Mouse (Mus musculus) heart, adult 18-20 months (tissue): ENCODE measurements at regions not wholly inside any gene's neighbourhood (a gene's known extent, or its start where the extent isn't known, plus 50 kb on each side); places are given as distances from the start of the nearest gene placed in this dataset.
"Not testable (repeated sequence)": the region's sequence is repeated elsewhere in the genome, so short reads cannot be mapped to it uniquely, and the experiment has no call there.

Experiments used
- DNase-seq, 2 experiments: peaks; one replicate each; pipeline ENCODE4 v3.0.0; 2021 to 2022; ENCODE audit warnings: mixed read lengths in 1 of 2

DNA sequence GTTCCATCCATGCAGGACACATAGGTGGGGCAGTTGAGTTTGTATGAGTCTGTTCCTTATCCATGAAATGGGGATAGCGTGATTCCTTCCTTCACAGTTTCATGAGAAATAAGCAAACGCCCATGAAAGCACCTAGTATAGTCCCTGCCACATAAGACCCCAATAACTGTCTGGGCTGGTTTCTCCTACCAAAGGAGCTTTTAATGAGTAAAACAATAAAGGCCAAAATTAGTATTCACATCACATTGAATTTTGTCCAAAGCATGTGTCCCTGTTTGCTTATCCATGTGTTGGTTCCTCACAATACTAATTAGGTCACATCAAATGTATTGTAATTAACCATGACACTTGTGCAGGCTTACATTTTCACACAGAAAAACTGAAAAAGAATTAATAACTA is 221.3 kb downstream of the Prdm13 start:
- DNase-seq: no peak

DNA sequence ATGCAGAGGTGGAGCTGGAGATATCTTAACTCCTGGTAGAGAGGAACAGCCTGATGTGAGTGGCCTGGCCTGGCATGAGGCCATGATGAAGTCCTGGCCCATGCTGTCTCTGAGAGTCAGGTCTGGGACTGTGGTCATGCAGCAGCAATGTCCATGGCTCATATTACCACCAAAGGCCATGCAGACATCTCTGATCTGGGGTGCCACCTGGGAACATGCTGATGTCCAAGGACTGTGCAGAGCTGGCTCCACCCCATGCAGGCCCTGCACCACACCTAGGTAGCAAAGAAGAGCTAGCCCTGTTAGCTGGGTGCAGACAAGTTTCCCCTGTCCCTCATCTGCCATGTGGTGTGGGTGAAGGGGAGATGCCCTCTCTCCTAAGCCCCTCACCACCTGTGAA is 244.5 kb downstream of the Prdm13 start:
- no peak for DNase-seq

- DNase-seq: no peak
Observed at GRCm38 (mm10) chr4:21436710-21437109, 249.1 kb downstream of the Prdm13 start.

GRCm38 (mm10) chr4:21407850-21408249 is 277.9 kb downstream of the Prdm13 start:
- no peak for DNase-seq

DNA sequence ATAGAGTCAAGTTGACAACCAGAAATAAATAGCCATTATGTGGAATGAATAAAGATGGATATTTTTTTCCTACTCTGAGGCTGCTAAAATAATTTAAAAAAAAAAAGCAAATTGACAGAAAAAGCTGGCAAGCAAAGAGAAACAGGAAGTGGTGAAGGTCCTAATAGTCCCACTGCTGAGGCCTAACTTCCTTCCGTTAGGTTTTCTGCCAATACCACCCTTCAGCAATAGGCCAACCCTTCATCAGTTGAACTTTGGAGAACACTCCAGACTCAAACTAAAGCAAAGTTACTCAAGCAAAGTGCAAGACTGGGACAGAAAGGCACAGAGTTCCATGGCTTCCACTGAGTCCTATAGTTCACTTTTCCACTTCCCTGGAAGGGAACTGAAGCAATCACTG is 316.4 kb downstream of the Prdm13 start:
- no peak for DNase-seq

- peak in 1 of 2 experiments; percentile 15 for DNase-seq
Observed at GRCm38 (mm10) chr4:21368234-21369021, 317.3 kb downstream of the Prdm13 start.

GRCm38 (mm10) chr4:21321769-21322168 is 364.0 kb downstream of the Prdm13 start:
- DNase-seq: no peak

- DNase-seq: not testable (repeated sequence)
Observed at GRCm38 (mm10) chr4:21309239-21309638, 376.5 kb downstream of the Prdm13 start.

DNA sequence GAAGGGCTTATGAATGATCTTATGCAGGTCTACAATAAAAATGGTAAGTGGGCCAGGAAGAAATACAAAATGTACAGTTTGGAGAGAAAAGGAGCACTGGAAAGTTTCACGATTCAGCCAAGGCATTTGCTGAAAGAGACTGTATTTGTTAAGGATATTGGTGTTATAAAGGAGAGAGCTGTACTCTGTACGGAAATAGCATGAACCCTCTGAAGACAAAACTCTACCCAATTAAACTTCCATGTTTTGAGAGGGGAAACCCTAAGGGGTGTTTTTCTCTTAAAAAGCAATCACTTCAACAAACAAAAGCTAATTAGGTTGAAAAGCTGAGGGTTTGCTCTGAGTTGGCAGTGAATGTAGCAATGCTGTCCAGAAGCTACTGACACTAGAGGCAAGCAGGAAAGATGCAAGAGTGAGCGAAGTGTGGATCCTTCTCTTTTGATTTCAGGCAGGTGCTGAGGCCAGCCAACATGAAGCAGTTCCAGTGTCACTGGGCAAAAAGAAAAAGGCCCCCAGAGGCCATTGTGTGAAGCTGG is 378.2 kb downstream of the Prdm13 start:
- DNase-seq: no peak

GRCm38 (mm10) chr4:21300141-21300540 is 385.6 kb downstream of the Prdm13 start:
- DNase-seq: no peak

DNA sequence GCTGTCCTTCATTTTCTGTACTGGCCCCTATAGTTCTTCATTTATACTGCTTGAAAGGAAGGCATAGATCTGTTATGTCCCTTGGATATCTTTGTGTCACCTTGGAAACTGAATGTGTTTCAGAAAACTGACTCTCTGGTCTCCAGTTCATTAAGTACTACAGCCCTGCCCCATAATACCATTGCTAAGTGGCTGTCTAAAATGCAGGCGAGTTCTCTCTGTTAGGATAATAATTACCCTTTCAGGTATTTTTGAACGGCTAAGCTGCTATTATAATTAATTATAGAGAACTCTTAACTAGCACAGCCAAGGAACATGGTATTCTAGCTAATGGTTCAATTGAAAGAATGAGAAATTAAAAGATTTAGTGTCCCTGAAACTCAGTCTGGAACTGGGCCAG is 418.5 kb downstream of the Prdm13 start:
- DNase-seq: no peak

GRCm38 (mm10) chr4:21266886-21267285 is 418.9 kb downstream of the Prdm13 start:
- no peak for DNase-seq

DNA sequence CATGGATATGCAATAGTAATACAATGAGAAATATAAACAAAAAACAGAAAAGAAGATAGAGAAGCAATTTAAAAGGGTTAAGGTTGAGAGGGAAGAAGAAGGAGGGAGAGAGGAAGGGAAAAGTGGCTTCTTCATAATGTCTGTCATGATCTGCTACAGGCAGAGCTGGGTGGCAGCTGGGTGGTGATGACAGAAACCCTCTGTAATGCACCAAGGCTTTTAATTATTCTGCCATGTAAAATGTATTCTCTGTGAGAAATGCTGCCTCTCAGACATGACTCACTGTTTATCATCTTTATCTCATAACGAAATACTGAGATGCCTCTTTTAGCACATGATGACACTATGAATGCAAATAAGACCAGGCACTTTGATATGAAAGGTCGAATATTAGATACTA is 435.4 kb downstream of the Prdm13 start:
- no peak for DNase-seq

- peak in 1 of 2 experiments; percentile 5 for DNase-seq
Observed at GRCm38 (mm10) chr4:21222631-21223030, 463.1 kb downstream of the Prdm13 start.

- no peak for DNase-seq
Observed at GRCm38 (mm10) chr4:21207617-21208016, 478.1 kb downstream of the Prdm13 start.

DNA sequence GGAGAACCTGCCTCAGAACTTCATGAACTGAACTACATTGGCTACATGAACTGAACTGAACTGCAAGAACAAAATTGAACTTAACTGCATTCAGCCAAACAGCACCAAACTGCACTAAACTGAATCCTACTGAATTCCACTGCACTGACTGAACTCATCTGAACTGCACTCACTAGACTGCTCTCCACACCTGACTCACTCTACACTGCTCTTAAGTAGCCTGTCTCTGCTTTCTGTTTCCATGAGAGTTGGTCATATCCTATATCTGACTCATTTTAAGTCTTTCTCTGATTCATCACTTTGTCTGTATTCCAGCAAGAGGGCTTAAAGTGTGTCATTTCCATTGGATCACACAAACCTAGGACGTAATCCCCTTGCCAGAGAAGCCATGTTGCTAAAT is 490.1 kb downstream of the Prdm13 start:
- no peak for DNase-seq

- DNase-seq: no peak
Observed at GRCm38 (mm10) chr4:21173789-21174188, 512.0 kb downstream of the Prdm13 start.

DNA sequence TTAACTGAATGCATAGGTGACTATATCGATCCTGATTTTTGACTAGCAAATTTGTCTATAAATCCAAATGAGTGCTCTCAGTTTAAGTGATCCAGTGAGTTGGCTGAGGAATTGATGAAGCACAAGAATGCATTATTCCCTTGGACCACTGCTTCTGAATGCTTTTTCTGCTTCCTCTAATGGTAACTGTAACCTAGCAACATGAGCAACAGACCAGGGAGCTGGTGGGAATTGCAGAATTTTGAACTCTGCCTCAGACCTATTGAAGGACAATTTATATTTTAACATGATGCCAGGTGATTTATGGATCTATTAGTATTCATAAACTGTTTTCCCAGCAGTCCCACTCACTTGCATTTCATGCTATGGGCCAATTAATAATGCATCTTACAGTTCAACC is 512.7 kb downstream of the Prdm13 start:
- DNase-seq: no peak

GRCm38 (mm10) chr4:21170734-21171133 is 515.0 kb downstream of the Prdm13 start:
- DNase-seq: no peak

- DNase-seq: no peak
Observed at GRCm38 (mm10) chr4:21162124-21162523, 523.6 kb downstream of the Prdm13 start.

- DNase-seq: no peak
Observed at GRCm38 (mm10) chr4:21125892-21126291, 559.9 kb downstream of the Prdm13 start.

- no peak for DNase-seq
Observed at GRCm38 (mm10) chr4:21095741-21096140, 590.0 kb downstream of the Prdm13 start.

DNA sequence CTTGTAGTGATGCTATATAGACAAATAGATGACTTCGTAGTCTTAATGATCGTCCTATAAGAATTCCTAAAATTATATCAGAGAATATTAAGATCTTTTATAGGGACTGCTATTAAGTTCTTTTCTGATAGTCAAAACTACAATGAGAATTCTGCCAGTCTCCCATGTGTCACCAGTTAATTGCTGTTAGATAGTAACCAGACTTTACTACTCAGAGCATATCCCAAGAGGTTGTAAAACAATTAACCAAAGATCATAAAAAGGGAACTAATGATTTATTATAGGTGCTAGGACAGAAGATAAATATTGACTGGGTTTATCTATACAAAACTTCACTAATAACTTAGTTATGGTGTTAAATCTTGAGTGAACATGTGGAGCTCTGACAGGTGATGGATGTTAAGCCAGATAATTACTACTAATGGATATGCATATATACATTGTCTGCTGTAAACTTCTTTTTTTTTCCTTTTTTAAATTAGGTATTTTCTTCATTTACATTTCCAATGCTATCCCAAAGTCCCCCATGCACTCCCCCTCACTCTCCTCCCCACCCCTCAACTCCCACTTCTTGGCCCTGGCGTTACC is 615.5 kb downstream of the Prdm13 start:
- DNase-seq: no peak
